Mouse (Mus musculus): ENCODE measurements around the gene Exosc5.

Exosc5 gene

GRCm38 (mm10) chr7:25680514-25681258 is 21.7 kb downstream of the Exosc5 start, which contains the start of gene B9d2:
Gene B9d2 (plus strand): TSS chr7:25680780.
- peak; percentile 97 for DNase-seq (ENCODE audit: low read depth)

- no peak for DNase-seq (ENCODE audit: low read depth)
Measured at GRCm38 (mm10) chr7:25681341-25682231, 22.6 kb downstream of the Exosc5 start.

GRCm38 (mm10) chr7:25683474-25684180 is 24.7 kb downstream of the Exosc5 start:
- DNase-seq (ENCODE audit: low read depth), result no peak

GRCm38 (mm10) chr7:25684659-25685058 is 25.7 kb downstream of the Exosc5 start:
- DNase-seq (ENCODE audit: low read depth), result no peak

DNA sequence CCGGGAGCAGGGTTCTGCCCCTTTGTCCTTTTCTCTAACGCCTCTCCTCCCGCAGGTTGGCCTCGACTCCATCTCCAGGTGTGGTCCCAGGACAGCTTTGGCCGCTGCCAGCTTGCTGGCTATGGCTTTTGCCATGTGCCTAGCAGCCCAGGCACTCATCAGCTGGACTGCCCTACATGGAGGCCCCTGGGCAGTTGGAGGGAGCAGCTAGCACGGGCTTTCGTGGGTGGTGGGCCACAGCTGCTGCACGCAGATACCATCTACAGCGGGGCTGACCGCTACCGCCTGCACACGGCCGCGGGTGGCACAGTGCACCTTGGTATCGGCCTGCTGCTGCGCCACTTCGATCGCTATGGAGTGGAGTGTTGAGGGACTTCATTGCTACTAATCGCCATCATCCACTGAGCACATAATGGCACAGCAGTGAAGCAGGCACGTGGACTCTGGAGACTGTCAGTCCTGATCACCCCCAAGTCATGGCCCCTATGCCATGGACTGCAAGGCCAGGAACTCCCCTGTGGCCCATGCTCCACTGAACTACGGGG is 27.0 kb downstream of the Exosc5 start:
- DNase-seq (ENCODE audit: low read depth), result no peak

DNA sequence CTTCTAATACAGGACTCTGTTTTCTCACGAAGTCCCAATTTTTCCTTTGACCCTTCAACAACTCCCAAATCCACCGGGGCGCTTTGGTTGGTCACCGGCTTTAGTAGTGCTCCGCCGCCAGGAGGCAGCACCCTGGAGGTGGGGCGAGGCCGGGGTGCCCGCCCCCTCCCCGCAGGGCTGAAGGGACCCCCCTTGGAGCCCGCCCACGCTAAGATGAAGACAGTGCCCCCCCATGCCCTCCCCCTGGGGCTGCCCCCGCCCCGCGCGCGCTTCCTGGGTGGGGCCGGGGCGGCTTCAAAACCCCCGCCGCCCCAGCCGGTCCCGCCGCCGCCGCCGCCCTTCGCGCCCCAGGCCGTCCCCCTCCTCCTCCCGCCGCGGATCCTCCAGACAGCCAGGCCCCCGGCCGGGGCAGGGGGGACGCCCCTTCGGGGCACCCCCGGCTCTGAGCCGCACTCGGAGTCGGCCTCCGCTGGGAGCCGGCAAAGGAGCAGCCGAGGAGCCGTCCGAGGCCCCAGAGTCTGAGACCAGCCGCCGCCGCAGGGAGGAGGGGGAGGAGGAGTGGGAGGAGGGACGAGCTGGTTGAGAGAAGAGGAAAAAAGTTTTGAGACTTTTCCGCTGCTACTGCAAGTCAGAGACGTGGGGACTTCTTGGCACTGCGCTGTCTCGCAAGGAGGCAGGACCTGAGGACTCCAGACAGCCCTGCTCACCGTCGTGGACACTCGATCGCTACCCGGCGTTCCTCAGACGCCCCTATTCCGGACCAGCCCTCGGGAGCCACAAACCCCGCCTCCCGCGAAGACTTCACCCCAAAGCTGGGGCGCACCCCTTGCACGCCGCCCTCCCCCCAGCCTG is 27.9 kb downstream of the Exosc5 start, which contains the start of gene Tgfb1:
Gene Tgfb1 (plus strand): TSS at position 323 of the 852 bp plus-strand sequence.
- DNase-seq (ENCODE audit: low read depth), result peak; percentile 86

DNA sequence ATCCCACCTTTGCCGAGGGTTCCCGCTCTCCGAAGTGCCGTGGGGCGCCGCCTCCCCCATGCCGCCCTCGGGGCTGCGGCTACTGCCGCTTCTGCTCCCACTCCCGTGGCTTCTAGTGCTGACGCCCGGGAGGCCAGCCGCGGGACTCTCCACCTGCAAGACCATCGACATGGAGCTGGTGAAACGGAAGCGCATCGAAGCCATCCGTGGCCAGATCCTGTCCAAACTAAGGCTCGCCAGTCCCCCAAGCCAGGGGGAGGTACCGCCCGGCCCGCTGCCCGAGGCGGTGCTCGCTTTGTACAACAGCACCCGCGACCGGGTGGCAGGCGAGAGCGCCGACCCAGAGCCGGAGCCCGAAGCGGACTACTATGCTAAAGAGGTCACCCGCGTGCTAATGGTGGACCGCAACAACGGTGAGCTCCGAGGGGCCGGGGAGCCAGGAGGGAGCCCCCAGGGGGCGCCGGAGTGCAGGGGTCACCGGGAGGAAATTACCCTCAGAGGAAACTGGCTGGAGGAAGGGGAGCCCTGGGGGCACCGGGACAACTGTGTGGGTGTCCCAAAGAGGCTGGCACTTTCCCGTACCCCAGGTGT is 28.9 kb downstream of the Exosc5 start:
- DNase-seq (ENCODE audit: low read depth), result peak; percentile 59

DNA sequence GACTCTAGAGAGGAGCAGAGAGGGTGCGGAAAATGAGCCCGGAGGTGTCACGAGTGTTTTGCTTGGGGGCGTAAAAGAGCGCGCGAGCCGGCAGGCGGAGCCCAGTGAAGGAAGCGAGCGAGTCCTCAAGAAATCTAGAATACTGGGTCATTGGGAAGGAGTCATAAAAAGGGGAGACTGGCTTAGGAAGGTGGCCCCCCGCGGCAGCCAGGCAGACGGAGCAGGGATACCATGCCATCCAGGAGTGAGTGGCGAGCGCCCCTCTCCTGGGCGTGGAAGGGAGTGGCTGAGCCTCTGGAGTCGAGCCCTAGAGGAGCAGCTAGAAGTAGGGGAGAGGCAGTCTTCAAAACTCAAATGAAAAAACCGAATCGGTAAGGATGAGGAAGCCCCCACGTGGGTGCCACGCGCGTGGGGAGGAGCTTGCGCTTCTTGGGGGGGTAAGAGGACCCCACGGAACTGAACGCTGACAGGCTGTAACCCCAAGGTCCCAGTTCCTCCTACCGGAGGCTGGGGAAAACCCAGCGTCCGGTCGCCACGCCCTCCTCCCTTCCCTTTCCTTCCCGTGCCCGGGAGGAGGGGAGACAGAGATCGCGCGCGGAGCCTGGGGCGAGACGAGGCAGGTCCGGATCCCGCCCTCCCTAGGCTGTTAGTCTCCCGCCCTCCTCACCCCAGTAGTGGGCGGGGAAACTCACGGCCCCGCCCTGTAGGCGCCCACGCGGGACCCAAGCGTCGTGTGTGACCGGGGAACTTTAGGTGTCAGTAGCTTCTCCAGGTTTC is 30.0 kb downstream of the Exosc5 start:
- DNase-seq (ENCODE audit: low read depth), result peak; percentile 77

DNA sequence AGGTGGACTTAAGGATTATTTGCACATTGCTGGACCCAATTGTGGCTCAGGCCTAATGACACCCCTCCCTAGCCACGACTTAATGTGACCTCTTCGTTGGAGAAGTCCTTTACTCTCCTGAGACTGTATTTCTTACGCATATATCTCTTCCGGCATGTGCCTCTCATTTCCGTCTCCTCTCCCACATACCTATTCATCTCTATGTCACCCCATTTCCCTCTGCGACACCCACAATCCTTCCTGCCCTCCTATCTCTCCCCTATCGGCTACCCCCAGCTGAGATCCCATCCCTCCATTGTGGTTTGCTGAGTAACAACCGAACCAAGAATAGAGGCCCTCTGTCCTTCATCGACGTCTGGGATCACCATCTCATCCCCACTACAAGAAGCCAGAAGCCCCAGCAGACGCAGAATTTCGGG is 30.6 kb downstream of the Exosc5 start:
- no peak for DNase-seq (ENCODE audit: low read depth)

DNA sequence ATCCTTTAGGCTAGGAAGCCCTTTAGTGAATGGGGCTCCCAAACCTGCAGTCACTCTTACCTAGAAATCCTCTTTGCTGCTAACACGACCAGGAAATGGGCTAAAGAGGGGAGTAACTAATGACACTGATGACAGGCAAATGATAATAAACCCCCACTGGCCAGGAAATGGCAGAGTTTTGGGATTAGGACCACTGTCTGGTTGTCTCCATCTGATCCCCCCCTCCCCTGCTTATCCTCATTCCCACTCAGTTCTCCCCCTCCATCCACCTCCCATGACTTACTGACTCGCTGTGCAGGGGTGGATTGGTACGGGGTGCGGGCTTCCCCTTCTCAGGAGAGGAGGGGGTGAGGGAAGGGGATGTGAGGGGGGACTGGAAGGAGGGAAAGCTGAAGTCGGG is 31.1 kb downstream of the Exosc5 start:
- no peak for DNase-seq (ENCODE audit: low read depth)

- DNase-seq (ENCODE audit: low read depth), result no peak
Measured at GRCm38 (mm10) chr7:25694104-25694503, 35.1 kb downstream of the Exosc5 start.

DNA sequence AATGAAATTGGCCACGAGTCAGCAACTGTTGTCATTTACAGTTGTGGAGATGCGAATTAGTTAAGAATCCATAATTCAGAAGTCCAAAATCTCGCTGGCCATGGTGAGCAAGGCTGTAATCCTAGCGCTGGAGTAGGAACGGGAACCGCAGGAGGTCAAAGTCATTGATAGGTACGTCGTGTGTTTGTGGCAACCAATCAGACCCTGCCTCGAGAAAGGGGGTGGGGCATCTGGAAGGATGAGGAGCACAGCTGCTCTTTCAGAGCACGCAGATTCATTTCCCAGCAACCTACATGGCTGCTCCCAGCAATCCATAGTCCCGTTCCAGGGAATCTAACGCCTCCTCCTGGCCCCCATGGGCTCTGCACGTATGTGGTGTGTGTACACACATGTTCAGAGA is 40.9 kb downstream of the Exosc5 start:
- DNase-seq (ENCODE audit: low read depth), result no peak

DNA sequence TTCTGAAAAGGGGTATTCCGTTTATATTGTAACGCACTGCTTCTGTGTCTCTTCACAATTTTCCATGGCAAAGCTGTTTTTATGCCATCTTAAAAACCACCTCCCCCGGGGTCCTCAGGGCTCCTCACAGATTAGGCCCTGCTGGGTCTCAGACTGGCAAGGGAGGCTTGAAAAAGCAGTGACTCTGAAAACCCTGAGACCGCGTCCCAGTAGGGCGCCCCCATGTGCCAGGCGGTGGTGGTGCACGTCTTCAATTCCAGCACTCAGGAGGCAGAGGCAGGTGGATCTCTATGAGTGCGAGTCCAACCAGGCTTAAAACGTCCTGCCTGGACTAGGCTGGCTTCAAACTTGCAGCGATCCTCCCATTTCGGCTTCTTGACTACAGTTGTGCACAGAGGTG is 41.8 kb downstream of the Exosc5 start:
- no peak for DNase-seq (ENCODE audit: low read depth)

GRCm38 (mm10) chr7:25702350-25702749 is 43.4 kb downstream of the Exosc5 start:
- peak; percentile 32 for DNase-seq (ENCODE audit: low read depth)

DNA sequence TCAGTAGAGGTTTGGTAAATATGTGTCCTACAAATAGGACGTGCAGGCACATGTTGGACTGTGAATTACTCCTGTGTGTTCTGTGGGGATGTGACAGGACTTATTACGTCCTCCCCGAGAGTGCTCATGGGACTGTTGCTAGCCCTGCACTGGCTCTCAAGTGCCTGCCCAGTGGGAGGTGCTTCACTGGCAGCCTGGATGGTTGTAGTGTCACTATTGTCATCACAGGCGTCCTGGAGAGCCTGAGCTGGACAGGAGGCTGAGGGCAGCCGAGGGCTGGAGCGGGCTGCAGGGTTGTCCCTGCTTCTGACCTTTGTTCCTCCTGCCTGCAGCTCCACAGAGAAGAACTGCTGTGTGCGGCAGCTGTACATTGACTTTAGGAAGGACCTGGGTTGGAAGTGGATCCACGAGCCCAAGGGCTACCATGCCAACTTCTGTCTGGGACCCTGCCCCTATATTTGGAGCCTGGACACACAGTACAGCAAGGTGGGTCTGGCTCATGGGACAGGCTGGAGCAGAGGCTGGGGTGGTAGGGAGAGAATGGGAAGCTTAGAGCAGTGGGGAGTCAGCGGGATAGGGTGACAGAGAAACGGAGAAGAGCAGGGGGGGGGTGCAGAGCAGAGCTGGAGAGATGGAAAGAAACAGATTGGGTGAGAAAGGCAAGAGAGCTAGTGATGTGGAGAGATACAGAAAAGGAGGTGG is 45.0 kb downstream of the Exosc5 start:
- no peak for DNase-seq (ENCODE audit: low read depth)

DNA sequence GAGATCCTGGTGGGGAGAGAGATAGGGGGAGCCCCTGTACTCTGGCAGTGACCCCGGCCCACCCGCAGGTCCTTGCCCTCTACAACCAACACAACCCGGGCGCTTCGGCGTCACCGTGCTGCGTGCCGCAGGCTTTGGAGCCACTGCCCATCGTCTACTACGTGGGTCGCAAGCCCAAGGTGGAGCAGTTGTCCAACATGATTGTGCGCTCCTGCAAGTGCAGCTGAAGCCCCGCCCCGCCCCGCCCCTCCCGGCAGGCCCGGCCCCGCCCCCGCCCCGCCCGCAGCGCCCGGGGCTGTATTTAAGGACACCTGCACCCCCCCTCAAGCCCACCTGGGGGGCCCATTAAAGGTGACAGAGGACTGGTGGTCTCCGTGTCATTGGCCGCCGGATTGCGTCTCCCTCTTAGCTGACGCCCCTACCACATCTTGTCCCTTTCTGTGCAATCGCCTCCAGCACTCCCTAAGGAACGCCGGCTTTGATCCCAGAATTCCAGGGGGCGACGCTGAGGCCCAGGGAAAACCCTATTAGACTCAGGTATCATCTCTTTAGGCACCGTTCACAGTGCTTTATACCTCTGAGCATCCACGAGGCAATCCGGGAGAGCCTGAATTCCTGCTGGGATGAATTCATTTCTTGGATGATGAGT is 45.9 kb downstream of the Exosc5 start:
- DNase-seq (ENCODE audit: low read depth), result no peak

- peak; percentile 41 for DNase-seq (ENCODE audit: low read depth)
Measured at GRCm38 (mm10) chr7:25705801-25706251, 46.9 kb downstream of the Exosc5 start.

- no peak for DNase-seq (ENCODE audit: low read depth)
Measured at GRCm38 (mm10) chr7:25706578-25707170, 47.7 kb downstream of the Exosc5 start.
